Comparison of ENCODE assay signal across 10 mouse cellular contexts in genomic region chr17:25285033-25285432, GRCm38 (mm10). TPM values are rescaled to one million over a fixed set of nuclear protein-coding genes. Genes with fewer than 3 reads are reported as not detected.
DNase-seq lines count a peak whose midpoint lies in the region; ATAC-seq lines count a peak whose summit lies in the region.
"Had no signal": no experiment of that assay in that cellular context is flagged by ENCODE, and none has a peak within 500 bp of the region (broad histone marks: within the 10 kb centered on the region; RNA-seq: fewer than 3 reads in every experiment).

No protein-coding gene starts in this region.

- no peak overlapping the region for H3K4me3 ChIP-seq in hindbrain, embryonic 10.5 days
- H3K4me3 ChIP-seq in hindbrain, embryonic 13.5 days: no peak overlapping the region
- H3K4me3 ChIP-seq in heart, embryonic 12.5 days: no peak overlapping the region
- H3K4me3 ChIP-seq: embryonic facial prominence, embryonic 12.5 days had no signal

- WGBS in hindbrain, embryonic 10.5 days: 26% methylated on average over 3 of the region's 3 CpGs
- 21% methylated on average over 3 of the region's 3 CpGs for WGBS in hindbrain, embryonic 13.5 days
- WGBS in heart, embryonic 12.5 days: 25% methylated on average over 3 of the region's 3 CpGs

- no peaks in the 10 kb centered on the region for H3K36me3 ChIP-seq in hindbrain, embryonic 10.5 days
- H3K36me3 ChIP-seq in hindbrain, embryonic 13.5 days: no peaks in the 10 kb centered on the region
- no peaks in the 10 kb centered on the region for H3K36me3 ChIP-seq in heart, embryonic 12.5 days
- H3K36me3 ChIP-seq: embryonic facial prominence, embryonic 12.5 days had no signal

- no peaks in the 10 kb centered on the region for H3K27me3 ChIP-seq in hindbrain, embryonic 10.5 days (ENCODE audit: insufficient read depth, poor library complexity, severe bottlenecking)
- no peaks in the 10 kb centered on the region for H3K27me3 ChIP-seq in hindbrain, embryonic 13.5 days
- no peaks in the 10 kb centered on the region for H3K27me3 ChIP-seq in heart, embryonic 12.5 days (replicated peaks)
- H3K27me3 ChIP-seq: embryonic facial prominence, embryonic 12.5 days had no signal

- no peak overlapping the region for H3K9ac ChIP-seq in hindbrain, embryonic 13.5 days
- no peak overlapping the region for H3K9ac ChIP-seq in heart, embryonic 12.5 days
- H3K9ac ChIP-seq: embryonic facial prominence, embryonic 12.5 days had no signal

- no peak overlapping the region for H3K27ac ChIP-seq in hindbrain, embryonic 10.5 days
- H3K27ac ChIP-seq in hindbrain, embryonic 13.5 days: no peak overlapping the region
- H3K27ac ChIP-seq in heart, embryonic 12.5 days (ENCODE audit: poor library complexity, severe bottlenecking): no peak overlapping the region
- H3K27ac ChIP-seq: embryonic facial prominence, embryonic 12.5 days; macrophage had no signal

- H3K4me1 ChIP-seq in hindbrain, embryonic 10.5 days (replicated peaks): no peaks in the 10 kb centered on the region
- no peaks in the 10 kb centered on the region for H3K4me1 ChIP-seq in hindbrain, embryonic 13.5 days (replicated peaks)
- no peaks in the 10 kb centered on the region; the same call in 1 of the 2 replicates for H3K4me1 ChIP-seq in heart, embryonic 12.5 days (replicated peaks)
- H3K4me1 ChIP-seq: embryonic facial prominence, embryonic 12.5 days had no signal

- peak; percentile 55 for DNase-seq in hindbrain, embryonic 10.5 days (ENCODE audit: low spot score)
- DNase-seq in R1 (ENCODE audit: low read depth, low spot score): peak; percentile 89
- peak; percentile 94 to 97 for DNase-seq in cerebellum, postnatal 10 days
- DNase-seq in layer of hippocampus, adult 9-11 months: peak; percentile 36
- peak; percentile 33 to 65 for DNase-seq in spleen, postnatal 14 days (ENCODE audit: low spot score in 2 of 2)

- no peak overlapping the region for H3K4me2 ChIP-seq in hindbrain, embryonic 13.5 days
- no peak overlapping the region for H3K4me2 ChIP-seq in heart, embryonic 12.5 days
- H3K4me2 ChIP-seq: embryonic facial prominence, embryonic 12.5 days had no signal

- H3K9me3 ChIP-seq in hindbrain, embryonic 10.5 days: no peaks in the 10 kb centered on the region
- no peaks in the 10 kb centered on the region for H3K9me3 ChIP-seq in hindbrain, embryonic 13.5 days
- H3K9me3 ChIP-seq in heart, embryonic 12.5 days (replicated peaks): peaks cover 3% of the 10 kb centered on the region; the same call in 1 of the 2 replicates
- H3K9me3 ChIP-seq: embryonic facial prominence, embryonic 12.5 days had no signal

- ATAC-seq in hindbrain, embryonic 13.5 days (ENCODE audit: low FRiP score): no peak
- ATAC-seq in heart, embryonic 12.5 days (ENCODE audit: insufficient number of reproducible peaks, low FRiP score): 0 out of 2 replicates have a peak, but pooled peaks have one; percentile 48
- ATAC-seq in megakaryocyte progenitor cell, adult 5-6 weeks (replicated peaks; ENCODE audit: poor library complexity): peak; percentile 91

RNA-seq across cellular contexts. Expression of gene Ube2i, which starts 10.6 kb away (rescaled TPM):
- 862 and 894 TPM in 2 replicates for polyA plus RNA-seq in hindbrain, embryonic 10.5 days (2016; fragmentation: Nextera tagmentation; extraction: Ambion mirVana)
- 566 and 573 TPM in 2 replicates for polyA plus RNA-seq in hindbrain, embryonic 13.5 days (2015; fragmentation: Nextera tagmentation; extraction: Ambion mirVana)
- 459 and 468 TPM in 2 replicates for polyA plus RNA-seq in heart, embryonic 12.5 days (2016; fragmentation: Nextera tagmentation; extraction: Ambion mirVana)
- total RNA-seq in megakaryocyte progenitor cell, adult 5-6 weeks (2015): 355 and 376 TPM in 2 replicates
- total RNA-seq in megakaryocyte progenitor cell, adult 5-6 weeks (2017): 305 and 308 TPM in 2 replicates

RNA-seq across cellular contexts. Expression of gene Prss34, which starts 13.2 kb away (rescaled TPM):
- not detected in 2 replicates for polyA plus RNA-seq in hindbrain, embryonic 10.5 days (2016; fragmentation: Nextera tagmentation; extraction: Ambion mirVana)
- polyA plus RNA-seq in hindbrain, embryonic 13.5 days (2015; fragmentation: Nextera tagmentation; extraction: Ambion mirVana): not detected in 2 replicates
- polyA plus RNA-seq in heart, embryonic 12.5 days (2016; fragmentation: Nextera tagmentation; extraction: Ambion mirVana): not detected in 2 replicates
- total RNA-seq in megakaryocyte progenitor cell, adult 5-6 weeks (2015): 18.7 and 31.2 TPM in 2 replicates
- total RNA-seq in megakaryocyte progenitor cell, adult 5-6 weeks (2017): 4.5 and 23.9 TPM in 2 replicates
- polyA plus RNA-seq: embryonic facial prominence, embryonic 12.5 days had no signal

RNA-seq across cellular contexts. Expression of gene Prss28, which starts 23.4 kb away (rescaled TPM):
- not detected in 2 replicates for polyA plus RNA-seq in hindbrain, embryonic 10.5 days (2016; fragmentation: Nextera tagmentation; extraction: Ambion mirVana)
- polyA plus RNA-seq in hindbrain, embryonic 13.5 days (2015; fragmentation: Nextera tagmentation; extraction: Ambion mirVana): not detected in 2 replicates
- polyA plus RNA-seq in heart, embryonic 12.5 days (2016; fragmentation: Nextera tagmentation; extraction: Ambion mirVana): not detected in 2 replicates
- total RNA-seq in megakaryocyte progenitor cell, adult 5-6 weeks (2015): not detected in 2 replicates
- not detected in 2 replicates for total RNA-seq in megakaryocyte progenitor cell, adult 5-6 weeks (2017)
- polyA plus RNA-seq: macrophage had no signal

RNA-seq across cellular contexts. Expression of gene Baiap3, which starts 28.9 kb away (rescaled TPM):
- 2.3 and 3.5 TPM in 2 replicates for polyA plus RNA-seq in hindbrain, embryonic 10.5 days (2016; fragmentation: Nextera tagmentation; extraction: Ambion mirVana)
- polyA plus RNA-seq in hindbrain, embryonic 13.5 days (2015; fragmentation: Nextera tagmentation; extraction: Ambion mirVana): 6.4 and 6.5 TPM in 2 replicates
- 0.18 and 0.42 TPM in 2 replicates for polyA plus RNA-seq in heart, embryonic 12.5 days (2016; fragmentation: Nextera tagmentation; extraction: Ambion mirVana)
- 1.2 and 3.8 TPM in 2 replicates for total RNA-seq in megakaryocyte progenitor cell, adult 5-6 weeks (2015)
- total RNA-seq in megakaryocyte progenitor cell, adult 5-6 weeks (2017): 3.7 and 6.1 TPM in 2 replicates
- polyA plus RNA-seq: macrophage had no signal

RNA-seq across cellular contexts. Expression of gene Prss29, which starts 33.4 kb away (rescaled TPM):
- not detected in 2 replicates for polyA plus RNA-seq in hindbrain, embryonic 10.5 days (2016; fragmentation: Nextera tagmentation; extraction: Ambion mirVana)
- not detected in 2 replicates for polyA plus RNA-seq in hindbrain, embryonic 13.5 days (2015; fragmentation: Nextera tagmentation; extraction: Ambion mirVana)
- polyA plus RNA-seq in heart, embryonic 12.5 days (2016; fragmentation: Nextera tagmentation; extraction: Ambion mirVana): not detected in 2 replicates
- not detected in 2 replicates for total RNA-seq in megakaryocyte progenitor cell, adult 5-6 weeks (2015)
- not detected in 2 replicates for total RNA-seq in megakaryocyte progenitor cell, adult 5-6 weeks (2017)
- polyA plus RNA-seq: embryonic facial prominence, embryonic 12.5 days; macrophage had no signal

Comparison
In these comparisons a context has a peak if more than half of its experiments do, and no peak if none do; other contexts are left out.
1. DNase-seq: peak in every context shown above with its lines; median percentile 96 in cerebellum, postnatal 10 days; 89 in R1; 55 in hindbrain, embryonic 10.5 days; 49 in spleen, postnatal 14 days; 36 in layer of hippocampus, adult 9-11 months.